Mouse (Mus musculus) myocyte (in vitro differentiated cells): ENCODE measurements at regions not wholly inside any gene's neighbourhood (a gene's known extent, or its start where the extent isn't known, plus 50 kb on each side); places are given as distances from the start of the nearest gene placed in this dataset.

Experiments
- POLR2AphosphoS2 ChIP-seq: IDR thresholded peaks from one replicate; pipeline ENCODE4 v1.6.1; 2011; ENCODE audit warnings: low read depth, control low read depth; ENCODE audit not compliant: insufficient read length
- SRF ChIP-seq: IDR thresholded peaks from one replicate; pipeline ENCODE4 v1.6.1; 2011; ENCODE audit warnings: low read depth; ENCODE audit not compliant: control insufficient read depth, insufficient read length

GRCm38 (mm10) chr5:148818746-148819145 is 110.4 kb downstream of the Katnal1 start:
- TF ChIP-seq POLR2AphosphoS2 (no peak), SRF (peak; percentile 17)
